Mouse (Mus musculus) heart, adult 2 months (tissue): Measurements from ENCODE around the gene Gm2974. TPM values are rescaled to one million over a fixed set of nuclear protein-coding genes. Genes with fewer than 3 reads are reported as not detected.
A peak's percentile ranks its signal among the peaks of the same experiment; 100 is the strongest.
"Not testable (repeated sequence)": the region's sequence is repeated elsewhere in the genome, so short reads cannot be mapped to it uniquely, and the experiment has no call there.

Experiments
- DNase-seq, 2 experiments: peaks; one replicate each; pipeline ENCODE4 v3.0.0; 2021
- H3K27ac ChIP-seq: fragments of 200-600 bp; 2 replicates; pipeline ENCODE4 v1.8.1; 2022
- H3K27me3 ChIP-seq: fragments of 200-500 bp; 2 replicates; pipeline ENCODE4 v1.6.1; 2012; ENCODE audit warnings: mild to moderate bottlenecking, low read length, inconsistent platforms, mixed read lengths; ENCODE audit not compliant: control insufficient read depth, insufficient read depth
- H3K36me3 ChIP-seq: fragments of 200-500 bp; 2 replicates; pipeline ENCODE4 v1.6.1; 2012; ENCODE audit warnings: low read length, inconsistent platforms; ENCODE audit not compliant: control insufficient read depth, insufficient read depth
- H3K4me1 ChIP-seq: fragments of 200-500 bp; 2 replicates; pipeline ENCODE4 v1.6.1; 2011; ENCODE audit warnings: low read length; ENCODE audit not compliant: control insufficient read depth, insufficient read depth
- H3K4me3 ChIP-seq: fragments of 200-600 bp; 2 replicates; pipeline ENCODE4 v1.8.1; 2022
- H3K79me2 ChIP-seq: fragments of 200-500 bp; replicated peaks from 2 replicates; pipeline ENCODE4 v1.6.1; 2012; ENCODE audit warnings: mild to moderate bottlenecking, inconsistent platforms, low read length, moderate library complexity, mixed read lengths; ENCODE audit not compliant: control insufficient read depth, insufficient read depth
- H3K9ac ChIP-seq: fragments of 200-500 bp; 2 replicates; pipeline ENCODE4 v1.6.1; 2012; ENCODE audit warnings: low read depth, mild to moderate bottlenecking, control low read depth, inconsistent platforms, low read length, mixed read lengths
- CTCF ChIP-seq: fragments of 200-600 bp; IDR thresholded peaks from 2 replicates; pipeline ENCODE4 v1.8.1; 2022; ENCODE audit warnings: antibody characterized with exemption, mild to moderate bottlenecking, moderate library complexity
- WGBS: fragments of 180-500 bp; shearing (Covaris S2); methylation state at CpG from one replicate; pipeline ENCODE4 v1.1.7; 2018; 5-methylcytosine and 5-hydroxymethylcytosine counted together
- intact Hi-C: fragments of 180-260 bp; cut with DNase I; formaldehyde crosslinking; loops from one replicate; pipeline ENCODE4 v1.15.1; 2025
- long read RNA-seq: library from polyadenylated mRNA; stranded (forward); transcript quantifications from one replicate; pipeline ENCODE4 v2.0.0, GENCODE M21; 2021
- polyA plus RNA-seq: library from polyadenylated mRNA; depleted of rRNA; stranded (reverse); fragments of >200 nt; gene quantifications from 2 replicates; pipeline ENCODE4 v1.2.3, GENCODE M21; 2012; rRNA removed
- total RNA-seq, 2 experiments: library from RNA; stranded (reverse); gene quantifications; 2 replicates each; pipeline ENCODE4 v1.2.3; 2021

Gene Gm2974
- not detected for total RNA-seq
- 0.51 TPM in 1 of 2 replicates, not detected in the other for polyA plus RNA-seq
- long read RNA-seq, result 0 reads

DNA sequence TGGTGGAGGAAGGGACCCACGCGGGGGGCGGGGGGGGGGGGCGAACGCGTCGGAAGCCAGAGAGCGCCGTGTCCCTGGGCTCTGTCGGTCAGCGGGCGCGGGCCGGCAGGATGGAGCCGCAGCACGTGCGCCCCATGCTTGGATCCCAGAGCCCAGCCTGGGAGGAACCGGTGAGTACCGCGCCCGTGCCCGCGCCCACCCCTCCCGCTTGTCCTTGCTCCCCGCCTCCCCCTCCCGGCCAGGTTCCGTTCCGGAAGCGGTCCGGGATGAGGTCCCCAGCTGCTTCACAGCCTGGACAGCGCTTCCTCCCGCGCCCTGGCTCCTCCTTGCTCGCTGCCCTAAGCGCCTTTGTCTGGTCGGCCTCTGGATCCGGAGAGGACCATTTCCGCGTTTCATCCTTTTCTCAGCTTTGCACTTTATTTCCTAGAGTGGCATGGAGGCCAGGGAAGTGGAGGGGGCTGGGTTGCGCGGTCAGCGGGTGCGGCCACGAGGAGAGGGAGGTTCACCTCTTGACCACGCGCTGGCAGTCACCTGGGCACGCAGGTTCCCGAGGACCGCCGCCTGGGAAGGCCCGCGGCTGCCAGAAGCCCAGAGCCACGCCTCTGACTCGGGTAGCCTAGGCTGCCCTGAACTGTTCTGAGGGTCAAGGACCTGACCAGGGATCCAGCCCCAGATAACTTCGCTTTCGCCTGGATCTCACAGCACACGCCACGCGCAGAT is at the start of gene Gm2974:
TSS of gene Gm2974 (plus strand) at position 86 of the 720 bp plus-strand sequence.
- H3K27me3 ChIP-seq, H3K4me3 ChIP-seq, H3K79me2 ChIP-seq, H3K9ac ChIP-seq, H3K36me3 ChIP-seq, H3K27ac ChIP-seq, H3K4me1 ChIP-seq, intact Hi-C loops: not testable (repeated sequence)
- DNase-seq, result peak; percentile 12 to 23
- WGBS, result 14% methylated on average over 48 of the region's 59 CpGs

DNA sequence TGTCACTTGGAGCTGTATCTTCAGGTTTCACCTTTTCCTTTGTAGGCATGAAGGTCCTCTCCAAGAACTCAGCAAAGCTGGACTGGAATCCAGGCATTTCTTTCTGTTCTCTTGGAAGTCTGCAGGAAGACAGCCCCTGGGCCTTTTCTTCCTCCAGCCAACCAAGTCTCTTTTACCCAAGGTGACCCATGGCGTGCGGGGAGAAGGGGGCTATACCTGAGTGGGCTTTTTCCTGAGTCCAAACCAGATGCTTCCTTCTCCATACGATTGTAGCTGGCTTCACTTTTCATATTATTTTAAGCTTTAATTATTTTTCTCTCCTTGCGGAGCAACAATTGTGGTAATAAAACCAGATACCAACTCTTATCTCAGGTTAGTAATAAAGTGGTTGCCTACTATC is 40.7 kb upstream of the Gm2974 start:
- 85% methylated on average over 4 of the region's 4 CpGs for WGBS
- H3K4me3 ChIP-seq, H3K27me3 ChIP-seq, H3K79me2 ChIP-seq, DNase-seq, H3K36me3 ChIP-seq, intact Hi-C loops, H3K4me1 ChIP-seq, H3K9ac ChIP-seq, H3K27ac ChIP-seq: not testable (repeated sequence)

DNA sequence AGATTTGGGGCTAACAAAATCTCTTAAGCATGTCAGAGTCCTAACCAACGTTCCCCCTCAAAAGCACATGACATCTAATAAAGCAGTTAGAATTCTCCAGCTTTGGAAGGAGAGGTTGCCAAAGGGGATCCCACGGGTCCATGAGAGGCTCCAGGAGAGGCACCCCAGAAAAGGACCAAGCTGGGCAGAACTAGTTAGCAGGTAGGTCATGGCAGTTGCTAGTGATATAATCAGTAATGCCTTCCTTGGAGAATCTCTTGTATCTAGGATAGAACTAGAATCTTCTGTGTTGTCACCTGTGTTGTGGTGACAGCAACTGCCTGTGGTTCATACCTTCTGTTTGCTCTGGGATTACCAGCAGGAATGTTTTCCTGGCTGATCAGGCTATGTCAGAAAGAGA is 17.6 kb upstream of the Gm2974 start, which contains the start of gene Gm3127:
TSS of gene Gm3127 (plus strand) at position 301 of the 400 bp plus-strand sequence.
- WGBS, result 54% methylated on average over 1 of the region's 2 CpGs
- H3K4me3 ChIP-seq, H3K9ac ChIP-seq, H3K36me3 ChIP-seq, intact Hi-C loops, H3K27ac ChIP-seq, H3K4me1 ChIP-seq, H3K79me2 ChIP-seq, H3K27me3 ChIP-seq, DNase-seq: not testable (repeated sequence)

DNA sequence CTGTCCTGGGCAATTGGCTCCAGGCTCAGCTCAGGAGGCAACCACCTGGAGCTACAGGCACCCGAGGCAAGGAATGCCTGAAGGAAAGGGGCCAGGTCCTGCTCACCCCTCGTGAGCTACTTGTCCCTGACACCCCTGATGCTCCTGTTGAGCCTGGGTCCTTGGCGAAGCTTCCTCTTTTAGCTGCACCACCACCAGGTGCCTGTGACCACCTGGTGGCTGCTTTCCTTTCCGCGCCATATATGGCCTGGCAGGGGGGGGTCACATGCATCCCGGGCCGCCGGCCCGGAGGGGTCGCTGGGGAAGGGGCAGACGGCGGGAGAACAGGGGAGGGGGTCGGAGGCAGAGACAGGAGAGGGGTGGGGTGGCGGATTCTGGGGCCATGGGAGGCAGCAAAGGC is 346 bp upstream of the Gm2974 start:
- H3K4me1 ChIP-seq, H3K27ac ChIP-seq, DNase-seq, H3K9ac ChIP-seq, intact Hi-C loops, H3K79me2 ChIP-seq, H3K4me3 ChIP-seq, H3K27me3 ChIP-seq, H3K36me3 ChIP-seq: not testable (repeated sequence)
- WGBS, result 9% methylated on average over 13 of the region's 14 CpGs

DNA sequence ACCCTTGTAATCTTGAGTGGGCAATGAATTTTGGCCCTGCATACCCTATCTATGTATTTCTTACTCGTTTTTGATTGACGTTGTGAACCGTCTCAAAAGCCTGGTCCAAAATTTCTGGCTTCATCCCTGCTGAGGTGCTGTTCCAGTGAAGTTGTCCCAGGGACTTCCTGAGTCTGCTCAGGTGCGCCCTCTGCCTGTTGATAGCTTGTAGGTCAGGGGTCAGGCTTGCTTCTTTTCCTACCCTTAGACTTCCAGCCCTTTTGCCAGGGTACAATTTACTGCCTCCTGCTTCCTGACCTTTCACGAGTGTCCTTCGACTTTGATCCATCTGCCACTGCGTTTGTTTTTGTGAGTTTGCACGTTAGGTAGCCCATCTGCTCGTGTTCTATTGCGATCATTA is 999 bp downstream of the Gm2974 start:
- H3K27ac ChIP-seq, intact Hi-C loops, H3K36me3 ChIP-seq, H3K79me2 ChIP-seq, H3K4me1 ChIP-seq, H3K27me3 ChIP-seq, DNase-seq, H3K9ac ChIP-seq, H3K4me3 ChIP-seq: not testable (repeated sequence)
- 0 out of 2 replicates have a peak, but pooled peaks have one; percentile 6 for TF ChIP-seq CTCF
- WGBS, result 31% methylated on average over 7 of the region's 10 CpGs

DNA sequence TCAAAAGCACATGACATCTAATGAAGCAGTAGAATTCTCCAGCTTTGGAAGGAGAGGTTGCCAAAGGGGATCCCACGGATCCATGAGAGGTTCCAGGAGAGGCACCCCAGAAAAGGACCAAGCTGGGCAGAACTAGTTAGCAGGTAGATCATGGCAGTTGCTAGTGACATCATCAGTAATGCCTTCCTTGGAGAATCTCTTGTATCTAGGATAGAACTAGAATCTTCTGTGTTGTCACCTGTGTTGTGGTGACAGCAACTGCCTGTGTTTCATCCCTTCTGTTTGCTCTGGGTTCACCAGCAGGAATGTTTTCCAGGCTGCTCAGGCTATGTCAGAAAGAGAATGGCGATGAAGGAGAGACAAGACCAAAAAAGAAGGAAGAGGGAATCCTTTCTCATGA is 67.0 kb downstream of the Gm2974 start, which contains the start of gene Gm3138:
TSS of gene Gm3138 (plus strand) at position 301 of the 400 bp plus-strand sequence.
- H3K4me1 ChIP-seq, H3K9ac ChIP-seq, H3K27ac ChIP-seq, H3K4me3 ChIP-seq, H3K36me3 ChIP-seq, H3K27me3 ChIP-seq, H3K79me2 ChIP-seq, DNase-seq, intact Hi-C loops: not testable (repeated sequence)
- no CpG with 5 or more reads among the region's 2 CpGs for WGBS

Other genes with a start within 250 kb of the Gm2974 start
- not detected for gene Gm3095, start 219.0 kb upstream of the Gm2974 start, total RNA-seq
- gene Gm3095, start 219.0 kb upstream of the Gm2974 start, polyA plus RNA-seq, result 0.25 and 0.26 TPM in 2 replicates
- not detected for gene Gm3099, start 184.2 kb upstream of the Gm2974 start, total RNA-seq
- gene Gm3099, start 184.2 kb upstream of the Gm2974 start, polyA plus RNA-seq, result not detected in 2 replicates
- under 1 TPM in 1 of 2 experiments, not detected in 1; 0.57 TPM for gene Gm5796, start 158.6 kb upstream of the Gm2974 start, total RNA-seq
- 0.14 TPM in 1 of 2 replicates, not detected in the other for gene Gm5796, start 158.6 kb upstream of the Gm2974 start, polyA plus RNA-seq
- gene Gm3115, start 98.5 kb upstream of the Gm2974 start, total RNA-seq, result under 1 TPM in 1 of 2 experiments, not detected in 1; 0.16 TPM
- gene Gm3115, start 98.5 kb upstream of the Gm2974 start, polyA plus RNA-seq, result not detected in 2 replicates
- under 1 TPM; 0.31 to 0.66 TPM for gene Gm8108, start 72.0 kb upstream of the Gm2974 start, total RNA-seq
- 0.41 and 0.61 TPM in 2 replicates for gene Gm8108, start 72.0 kb upstream of the Gm2974 start, polyA plus RNA-seq
- not detected for gene Gm3127, start 17.5 kb upstream of the Gm2974 start, total RNA-seq
- gene Gm3127, start 17.5 kb upstream of the Gm2974 start, polyA plus RNA-seq, result not detected in 2 replicates
- not detected for gene Gm3138, start 67.1 kb downstream of the Gm2974 start, total RNA-seq
- gene Gm3138, start 67.1 kb downstream of the Gm2974 start, polyA plus RNA-seq, result not detected in 2 replicates
- gene Gm3149, start 134.7 kb downstream of the Gm2974 start, total RNA-seq, result not detected
- gene Gm3149, start 134.7 kb downstream of the Gm2974 start, polyA plus RNA-seq, result not detected in 2 replicates
- gene 2610042L04Rik, start 152.2 kb downstream of the Gm2974 start, total RNA-seq, result under 1 TPM in 1 of 2 experiments, not detected in 1; 0.16 TPM
- gene 2610042L04Rik, start 152.2 kb downstream of the Gm2974 start, polyA plus RNA-seq, result not detected in 2 replicates
- gene Gm3159, start 214.9 kb downstream of the Gm2974 start, total RNA-seq, result not detected
- not detected in 2 replicates for gene Gm3159, start 214.9 kb downstream of the Gm2974 start, polyA plus RNA-seq
- under 1 TPM in 1 of 2 experiments, not detected in 1; 0.29 TPM for gene Gm3164, start 232.9 kb downstream of the Gm2974 start, total RNA-seq
- gene Gm3164, start 232.9 kb downstream of the Gm2974 start, polyA plus RNA-seq, result 0.21 and 0.38 TPM in 2 replicates
- 1 to 10 TPM in 1 of 2 experiments, not detected in 1; 1.2 TPM for gene Gm3173, start 248.4 kb downstream of the Gm2974 start, total RNA-seq
- 0.76 TPM in 1 of 2 replicates, not detected in the other for gene Gm3173, start 248.4 kb downstream of the Gm2974 start, polyA plus RNA-seq